Mouse (Mus musculus) embryonic facial prominence, embryonic 12.5 days (tissue): Measurements from ENCODE around the gene Evi2b. TPM values are rescaled to one million over a fixed set of nuclear protein-coding genes. Genes with fewer than 3 reads are reported as not detected.

Experiments
- ATAC-seq: fragments of 200-750 bp; cut with Nextera tagmentation; 2 replicates; pipeline ENCODE4 v1.8.0; 2017; ENCODE audit not compliant: insufficient number of reproducible peaks, insufficient read depth, low FRiP score, low TSS enrichment
- H3K27ac ChIP-seq: fragments of 300-500 bp; sonication (generic); 2 replicates; pipeline ENCODE4 v1.5.1; 2016; ENCODE audit warnings: mild to moderate bottlenecking
- H3K27me3 ChIP-seq: fragments of 300-500 bp; sonication (generic); 2 replicates; pipeline ENCODE4 v1.6.1; 2016; ENCODE audit warnings: mild to moderate bottlenecking, moderate library complexity
- H3K36me3 ChIP-seq: fragments of 300-500 bp; sonication (generic); 2 replicates; pipeline ENCODE4 v1.6.1; 2016; ENCODE audit warnings: mild to moderate bottlenecking
- H3K4me1 ChIP-seq: fragments of 300-500 bp; sonication (generic); 2 replicates; pipeline ENCODE4 v1.6.1; 2016
- H3K4me2 ChIP-seq: fragments of 300-500 bp; sonication (generic); replicated peaks from 2 replicates; pipeline ENCODE4 v1.6.1; 2016; ENCODE audit warnings: mild to moderate bottlenecking, moderate library complexity
- H3K4me3 ChIP-seq: fragments of 300-500 bp; sonication (generic); 2 replicates; pipeline ENCODE4 v1.5.1; 2016; ENCODE audit warnings: mild to moderate bottlenecking
- H3K9ac ChIP-seq: fragments of 300-500 bp; sonication (generic); 2 replicates; pipeline ENCODE4 v1.6.1; 2016; ENCODE audit warnings: mild to moderate bottlenecking, moderate library complexity
- H3K9me3 ChIP-seq: fragments of 300-500 bp; sonication (generic); 2 replicates; pipeline ENCODE4 v1.6.1; 2016; ENCODE audit warnings: mild to moderate bottlenecking, moderate library complexity
- WGBS: fragments of 180-500 bp; shearing (Covaris S2); methylation state at CpG from one replicate; pipeline ENCODE4 v1.1.7; 2016; 5-methylcytosine and 5-hydroxymethylcytosine counted together
- polyA plus RNA-seq: library from polyadenylated mRNA; unstranded; fragments of >200 nt; fragmentation: Nextera tagmentation; extraction: Ambion mirVana; gene quantifications from 2 replicates; pipeline ENCODE4 v1.2.1, GENCODE M21; 2016

Gene Evi2b
- polyA plus RNA-seq, 1 experiment from 2014 or later = not detected

DNA sequence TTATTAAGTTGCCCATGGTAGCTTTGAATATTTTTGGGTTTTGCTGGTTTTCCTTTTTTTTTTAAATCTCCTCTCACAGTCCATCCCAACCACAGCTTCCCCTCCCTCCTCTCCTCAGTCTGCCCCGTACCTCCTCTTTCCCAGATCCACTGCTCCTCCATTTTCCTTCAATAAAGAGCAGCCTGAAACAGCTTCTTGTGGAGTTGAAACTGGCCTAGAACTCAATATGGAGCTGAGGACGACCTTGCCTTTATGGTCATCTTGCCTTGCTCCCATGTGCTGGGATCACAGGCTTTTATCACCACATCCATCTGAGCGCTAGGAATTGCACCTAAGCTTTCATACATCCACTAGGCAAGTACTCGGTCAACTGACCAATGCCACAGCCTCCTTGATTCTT lies 7.9 kb upstream of the Evi2b start:
- ATAC-seq = no peak
- H3K27me3 ChIP-seq = no peaks in the 10 kb centered on the region
- H3K9me3 ChIP-seq = no peaks in the 10 kb centered on the region
- H3K27ac ChIP-seq = no peak overlapping the region
- H3K4me1 ChIP-seq = no peaks in the 10 kb centered on the region
- WGBS = 91% methylated on average over 4 of the region's 4 CpGs
- no peak overlapping the region for H3K9ac ChIP-seq
- peaks cover 15% of the 10 kb centered on the region; the same call in 1 of the 2 replicates for H3K36me3 ChIP-seq
- H3K4me2 ChIP-seq = no peak overlapping the region
- no peak overlapping the region for H3K4me3 ChIP-seq

DNA sequence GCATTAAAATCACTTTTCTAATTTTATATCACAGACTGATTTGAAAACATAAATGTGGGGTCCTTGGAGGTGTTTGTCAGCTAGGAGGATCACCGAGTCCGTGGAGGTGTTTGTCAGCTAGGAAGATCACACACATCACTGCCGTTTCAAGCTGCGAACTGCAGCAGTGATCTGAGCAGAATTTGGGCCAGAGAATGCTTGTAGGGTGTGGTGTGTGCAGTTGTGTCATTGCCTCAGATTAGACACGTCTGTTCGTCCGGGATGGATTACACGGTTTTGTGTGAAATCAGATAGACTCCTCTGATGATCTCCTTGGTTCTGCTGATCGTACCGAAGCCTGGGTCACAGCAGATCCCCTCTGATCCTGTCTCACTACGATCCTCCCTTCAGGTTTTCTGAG lies 7.2 kb upstream of the Evi2b start:
- Histone ChIP-seq H3K4me1 (no peaks in the 10 kb centered on the region), H3K27ac (no peak overlapping the region), H3K27me3 (no peaks in the 10 kb centered on the region), H3K4me2 (no peak overlapping the region), H3K36me3 (0 out of 2 replicates have a peak, but pooled peaks cover 13% of the 10 kb centered on the region), H3K4me3 (no peak overlapping the region), H3K9me3 (no peaks in the 10 kb centered on the region), H3K9ac (no peak overlapping the region)
- ATAC-seq = no peak
- 89% methylated on average over 11 of the region's 11 CpGs for WGBS

DNA sequence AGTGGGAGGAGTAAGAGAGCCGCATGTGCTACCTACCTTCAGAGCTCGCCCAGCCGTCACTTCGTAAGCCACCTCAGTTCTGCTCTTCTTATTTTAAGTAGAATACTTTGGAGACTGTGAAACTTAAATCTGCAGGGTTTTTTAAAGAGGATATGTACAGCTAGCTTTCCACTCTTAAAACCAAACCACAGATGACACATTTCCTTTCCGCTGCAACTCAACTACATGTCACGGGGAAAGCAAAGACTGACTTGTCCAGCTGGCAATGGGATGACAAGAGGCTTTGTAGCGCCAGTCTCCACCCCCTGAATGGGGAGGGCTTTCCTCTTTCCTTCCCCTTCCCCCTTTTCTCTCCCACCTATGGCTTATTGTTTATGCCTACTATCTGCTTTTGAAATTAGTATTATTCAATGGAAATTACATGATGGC lies 6.8 kb upstream of the Evi2b start, which contains the start of the genes Evi2 and Evi2a:
Gene Evi2 (minus strand): TSS at position 257 of the 429 bp plus-strand sequence.
Gene Evi2a (minus strand): TSS at position 277 of the 429 bp plus-strand sequence.
- Histone ChIP-seq H3K9ac (no peak within 1 kb of the TSS), H3K4me3 (no peak within 1 kb of the TSS), H3K4me2 (no peak within 1 kb of the TSS), H3K36me3 (0 out of 2 replicates have a peak, but pooled peaks cover 13% of the 10 kb centered on the region), H3K27me3 (no peaks in the 10 kb centered on the region), H3K9me3 (no peaks in the 10 kb centered on the region), H3K4me1 (no peaks in the 10 kb centered on the region), H3K27ac (no peak within 1 kb of the TSS)
- ATAC-seq = no peak
- WGBS = 86% methylated on average over 7 of the region's 7 CpGs

DNA sequence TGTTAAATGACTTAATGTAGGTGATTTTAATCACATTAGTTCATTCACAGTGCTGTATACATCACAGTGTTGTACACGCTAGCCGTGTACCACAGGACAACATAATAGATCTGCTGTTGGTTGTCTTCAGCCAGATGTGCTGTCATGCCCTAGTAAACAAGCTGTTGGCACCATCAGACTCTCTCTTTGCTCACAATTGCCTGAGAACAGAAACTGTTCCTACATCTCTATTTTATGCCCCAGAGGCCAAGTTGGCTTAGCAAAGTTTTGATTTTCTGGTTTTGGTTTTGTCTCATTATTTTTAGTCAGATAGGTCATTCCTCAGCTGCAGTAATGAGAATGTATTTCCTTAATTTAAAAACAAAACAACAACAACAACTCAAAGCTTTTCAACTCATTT lies 6.2 kb upstream of the Evi2b start:
- Histone ChIP-seq H3K4me3 (no peak overlapping the region), H3K4me1 (no peaks in the 10 kb centered on the region), H3K9me3 (no peaks in the 10 kb centered on the region), H3K4me2 (no peak overlapping the region), H3K36me3 (0 out of 2 replicates have a peak, but pooled peaks cover 13% of the 10 kb centered on the region), H3K27ac (no peak overlapping the region), H3K27me3 (no peaks in the 10 kb centered on the region), H3K9ac (no peak overlapping the region)
- no peak for ATAC-seq
- WGBS = 94% methylated on average over 2 of the region's 2 CpGs

DNA sequence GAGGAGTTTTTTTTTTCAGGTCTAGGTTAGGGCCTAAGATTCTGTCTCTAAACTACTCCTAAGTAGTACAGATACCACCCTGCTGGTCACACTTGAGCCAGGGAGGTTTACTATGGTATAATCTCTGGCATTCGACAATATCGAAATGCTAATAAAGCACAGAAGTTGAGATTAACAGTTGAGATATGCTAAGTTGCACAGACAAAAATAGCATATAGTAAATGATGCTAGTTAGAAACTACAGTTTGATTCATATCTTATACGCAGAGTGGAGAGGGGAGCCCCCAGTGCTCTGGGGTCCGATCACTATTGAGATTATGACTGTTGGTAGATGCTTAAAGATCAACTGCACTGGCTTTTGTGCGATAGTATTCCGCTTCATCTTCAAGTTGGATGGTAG lies 5.7 kb upstream of the Evi2b start:
- ATAC-seq = no peak
- 95% methylated on average over 6 of the region's 6 CpGs for WGBS
- no peaks in the 10 kb centered on the region for H3K4me1 ChIP-seq
- no peak overlapping the region for H3K4me3 ChIP-seq
- H3K27ac ChIP-seq = no peak overlapping the region
- H3K4me2 ChIP-seq = no peak overlapping the region
- 0 out of 2 replicates have a peak, but pooled peaks cover 13% of the 10 kb centered on the region for H3K36me3 ChIP-seq
- H3K9me3 ChIP-seq = no peaks in the 10 kb centered on the region
- H3K9ac ChIP-seq = no peak overlapping the region
- H3K27me3 ChIP-seq = no peaks in the 10 kb centered on the region

DNA sequence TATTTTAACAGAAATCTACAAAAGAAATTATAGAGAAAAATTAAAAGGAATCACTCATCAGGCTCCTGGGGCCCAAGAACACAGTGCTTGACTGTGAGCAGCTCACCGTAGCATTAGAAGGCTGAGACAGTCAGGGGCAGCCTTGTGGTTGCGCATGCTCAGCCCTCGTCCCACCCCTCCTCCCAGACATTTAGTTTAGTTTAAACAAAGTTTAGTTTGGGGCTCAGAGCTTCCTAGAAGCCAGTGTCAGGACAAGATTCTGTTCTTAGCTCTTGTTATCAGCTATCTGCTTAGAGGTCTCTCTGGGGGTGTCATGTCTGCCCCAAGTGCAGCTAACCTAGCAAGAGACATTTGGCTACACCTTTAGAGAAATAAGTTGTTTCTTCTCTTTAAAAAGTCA lies 5.0 kb upstream of the Evi2b start:
- H3K36me3 ChIP-seq = 0 out of 2 replicates have a peak, but pooled peaks cover 13% of the 10 kb centered on the region
- H3K9ac ChIP-seq = no peak overlapping the region
- H3K27me3 ChIP-seq = no peaks in the 10 kb centered on the region
- no peak for ATAC-seq
- no peak overlapping the region for H3K4me2 ChIP-seq
- H3K4me3 ChIP-seq = no peak overlapping the region
- H3K27ac ChIP-seq = no peak overlapping the region
- peaks cover 1% of the 10 kb centered on the region; the same call in 1 of the 2 replicates for H3K4me1 ChIP-seq
- WGBS = 91% methylated on average over 3 of the region's 3 CpGs
- no peaks in the 10 kb centered on the region for H3K9me3 ChIP-seq

DNA sequence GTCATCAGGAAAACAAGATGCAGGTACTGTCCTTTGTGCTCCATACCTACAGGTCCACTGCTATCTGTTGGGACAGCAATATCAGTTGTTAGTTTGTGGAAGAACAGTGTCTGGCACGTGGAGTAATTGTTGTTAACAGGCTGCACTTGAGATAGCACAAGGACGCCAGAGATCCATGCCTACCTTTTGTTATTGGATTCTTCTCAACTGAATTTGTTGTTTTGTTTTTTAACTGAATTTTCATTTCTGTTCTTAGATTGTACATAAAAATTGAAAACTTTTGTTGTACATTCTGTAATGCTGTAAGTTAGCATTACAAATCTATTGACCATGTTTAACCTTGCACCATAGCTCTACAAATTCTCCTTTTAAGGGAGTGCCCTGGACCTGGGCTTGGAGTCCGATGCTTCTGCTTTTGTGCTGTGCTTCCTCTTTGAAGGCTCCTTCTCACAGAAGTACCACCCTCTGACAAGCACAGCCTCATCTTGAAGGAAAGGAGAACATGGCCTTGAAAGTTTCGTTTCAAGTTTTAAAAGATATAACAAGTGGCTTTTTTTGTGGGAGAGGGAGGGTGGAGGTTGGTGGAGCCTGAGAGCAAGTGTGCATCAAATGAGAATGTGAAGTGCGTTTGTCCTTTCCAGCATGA lies 4.3 kb upstream of the Evi2b start:
- Histone ChIP-seq H3K27ac (no peak overlapping the region), H3K9ac (no peak overlapping the region), H3K4me1 (peaks cover 3% of the 10 kb centered on the region; the same call in 1 of the 2 replicates), H3K27me3 (no peaks in the 10 kb centered on the region), H3K4me2 (no peak overlapping the region), H3K9me3 (no peaks in the 10 kb centered on the region), H3K36me3 (0 out of 2 replicates have a peak, but pooled peaks cover 11% of the 10 kb centered on the region), H3K4me3 (no peak overlapping the region)
- 88% methylated on average over 5 of the region's 5 CpGs for WGBS
- no peak for ATAC-seq

DNA sequence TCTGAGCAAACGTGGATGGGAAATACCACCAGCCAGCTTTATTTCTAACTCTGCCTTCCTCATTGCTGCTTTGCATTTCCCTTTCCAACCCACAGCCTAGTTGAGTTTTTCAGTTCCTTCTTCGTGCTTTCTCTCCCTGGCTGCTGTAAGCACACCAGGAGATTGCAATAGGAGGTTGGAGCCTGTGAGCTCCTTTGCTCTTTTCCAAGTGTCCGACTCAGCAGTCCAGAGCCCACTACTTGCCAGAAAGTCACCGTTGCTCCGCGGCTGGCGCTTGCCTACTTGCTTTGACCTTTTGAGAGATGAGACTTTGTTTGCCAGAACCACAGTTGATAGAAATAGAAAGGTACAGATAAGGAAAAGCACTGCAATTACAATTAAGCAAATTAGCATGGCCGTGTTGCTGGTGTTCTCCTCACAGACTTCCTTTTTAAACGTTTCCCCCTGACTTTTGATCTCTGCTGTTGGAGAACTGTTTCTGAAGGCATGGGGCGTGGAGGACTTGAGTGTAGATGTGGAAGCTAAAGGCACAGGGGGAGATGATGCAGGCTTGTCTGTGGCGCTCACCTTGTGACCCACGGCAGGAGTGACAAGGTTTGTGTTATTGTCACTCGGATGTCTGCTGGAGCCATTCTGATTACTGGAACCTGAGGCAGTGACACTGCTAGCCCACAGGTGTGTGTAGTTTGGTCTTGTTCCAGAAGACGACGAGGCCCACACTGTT lies 3.6 kb upstream of the Evi2b start:
- Histone ChIP-seq H3K27me3 (no peaks in the 10 kb centered on the region), H3K4me2 (no peak overlapping the region), H3K4me1 (peaks cover 3% of the 10 kb centered on the region; the same call in 1 of the 2 replicates), H3K36me3 (0 out of 2 replicates have a peak, but pooled peaks cover 8% of the 10 kb centered on the region), H3K4me3 (no peak overlapping the region), H3K9me3 (no peaks in the 10 kb centered on the region), H3K27ac (no peak overlapping the region), H3K9ac (no peak overlapping the region)
- WGBS = 77% methylated on average over 15 of the region's 15 CpGs
- no peak for ATAC-seq

DNA sequence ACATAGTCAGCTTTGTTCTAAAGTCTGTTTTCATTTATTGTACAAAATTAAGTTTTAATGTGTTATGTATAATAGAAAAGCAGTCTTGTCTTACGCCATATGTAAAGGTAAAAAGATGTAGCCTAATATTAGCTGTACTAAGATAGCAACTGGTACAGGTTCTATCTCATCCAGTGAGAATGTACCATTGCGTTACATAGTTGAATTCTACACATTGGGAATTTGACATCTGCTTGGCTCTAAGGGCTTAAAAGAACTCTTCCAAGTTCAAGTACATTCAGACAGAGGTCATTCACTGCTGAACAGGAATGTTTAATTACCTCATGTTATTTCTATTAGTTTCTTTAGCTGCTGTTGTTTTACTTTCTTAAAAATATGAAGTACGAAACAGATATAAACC lies 3.0 kb upstream of the Evi2b start:
- H3K4me1 ChIP-seq = peaks cover 3% of the 10 kb centered on the region; the same call in 1 of the 2 replicates
- no peak overlapping the region for H3K9ac ChIP-seq
- no peaks in the 10 kb centered on the region for H3K27me3 ChIP-seq
- no peak for ATAC-seq
- H3K27ac ChIP-seq = no peak overlapping the region
- H3K4me2 ChIP-seq = no peak overlapping the region
- 89% methylated on average over 3 of the region's 3 CpGs for WGBS
- H3K9me3 ChIP-seq = no peaks in the 10 kb centered on the region
- H3K36me3 ChIP-seq = 0 out of 2 replicates have a peak, but pooled peaks cover 8% of the 10 kb centered on the region
- H3K4me3 ChIP-seq = no peak overlapping the region

DNA sequence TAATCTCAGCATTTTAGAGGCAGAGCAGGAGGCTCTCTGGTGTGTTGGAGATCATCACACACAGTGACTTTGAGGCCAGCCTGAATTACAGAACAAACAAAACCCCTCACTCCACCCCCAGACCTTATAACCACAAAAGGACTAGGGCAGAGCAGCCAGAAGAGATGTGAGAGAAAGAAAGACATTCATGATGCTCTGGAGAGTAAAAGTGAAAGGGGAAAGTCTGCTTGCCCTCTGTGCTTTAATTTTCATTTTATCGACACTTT lies 681 bp upstream of the Evi2b start:
- peaks cover 3% of the 10 kb centered on the region; the same call in 1 of the 2 replicates for H3K4me1 ChIP-seq
- no peak overlapping the region for H3K4me2 ChIP-seq
- H3K9me3 ChIP-seq = no peaks in the 10 kb centered on the region
- no peak overlapping the region for H3K27ac ChIP-seq
- H3K36me3 ChIP-seq = 0 out of 2 replicates have a peak, but pooled peaks cover 4% of the 10 kb centered on the region
- no peak overlapping the region for H3K9ac ChIP-seq
- WGBS = 82% methylated on average over 1 of the region's 1 CpGs
- no peak overlapping the region for H3K4me3 ChIP-seq
- ATAC-seq = no peak
- no peaks in the 10 kb centered on the region for H3K27me3 ChIP-seq

DNA sequence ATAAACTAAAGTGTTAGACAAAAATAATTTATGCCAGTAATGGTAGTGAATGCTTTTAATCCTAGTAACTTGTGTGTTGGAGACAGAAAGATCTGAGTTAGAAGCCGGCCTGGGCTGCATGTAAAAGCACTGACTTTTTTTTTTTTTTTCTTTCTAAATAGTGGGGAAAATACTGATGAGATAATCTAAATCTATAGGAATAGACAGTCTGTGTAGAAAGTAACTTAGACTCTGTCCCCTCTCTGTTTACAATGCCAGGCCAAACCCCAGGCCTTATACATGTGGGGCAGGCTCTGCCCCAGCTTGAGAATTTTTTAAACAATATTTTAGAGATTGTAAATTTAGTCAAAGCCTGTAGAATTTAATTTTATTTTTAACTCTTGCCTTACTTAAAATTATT lies 618 bp downstream of the Evi2b start:
- H3K4me2 ChIP-seq = no peak overlapping the region
- H3K27ac ChIP-seq = no peak overlapping the region
- H3K9me3 ChIP-seq = no peaks in the 10 kb centered on the region
- no peaks in the 10 kb centered on the region for H3K27me3 ChIP-seq
- H3K36me3 ChIP-seq = no peaks in the 10 kb centered on the region
- H3K9ac ChIP-seq = no peak overlapping the region
- H3K4me1 ChIP-seq = peaks cover 3% of the 10 kb centered on the region; the same call in 1 of the 2 replicates
- ATAC-seq = no peak
- no peak overlapping the region for H3K4me3 ChIP-seq
- 71% methylated on average over 1 of the region's 1 CpGs for WGBS

DNA sequence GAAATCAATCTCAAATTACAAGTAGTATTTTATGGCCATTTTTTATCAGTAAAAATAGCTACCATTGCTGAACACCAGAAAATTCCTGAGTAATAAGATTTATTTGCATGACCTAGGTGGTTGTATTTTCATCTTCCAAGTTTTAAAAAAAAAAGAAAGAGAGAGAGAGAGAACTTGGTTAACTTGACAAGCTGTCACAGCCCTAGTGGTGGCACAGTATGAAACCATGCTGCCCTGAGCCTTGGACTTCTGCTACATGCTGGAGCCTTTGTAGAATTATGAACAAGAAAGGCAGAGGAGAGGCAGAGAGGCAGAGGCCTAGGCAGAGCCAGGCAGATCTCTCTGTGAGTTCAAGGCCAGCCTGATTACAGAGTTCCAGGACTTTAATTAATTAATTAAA lies 1.6 kb downstream of the Evi2b start:
- ATAC-seq = no peak
- H3K9ac ChIP-seq = no peak overlapping the region
- no peak overlapping the region for H3K27ac ChIP-seq
- H3K4me3 ChIP-seq = no peak overlapping the region
- H3K27me3 ChIP-seq = no peaks in the 10 kb centered on the region
- H3K9me3 ChIP-seq = no peaks in the 10 kb centered on the region
- no peaks in the 10 kb centered on the region for H3K36me3 ChIP-seq
- H3K4me2 ChIP-seq = no peak overlapping the region
- H3K4me1 ChIP-seq = peaks cover 3% of the 10 kb centered on the region; the same call in 1 of the 2 replicates
